Mouse (Mus musculus): ENCODE measurements around the gene Elmsan1. TPM values are rescaled to one million over a fixed set of nuclear protein-coding genes. Genes with fewer than 3 reads are reported as not detected.
A peak's percentile ranks its signal among the peaks of the same experiment; 100 is the strongest.

Gene Elmsan1
- polyA plus RNA-seq, 1 experiment from 2014 or later = 9.9 TPM

- H3K9me3 ChIP-seq = no peaks in the 10 kb centered on the region
- WGBS = 87% methylated on average over 8 of the region's 8 CpGs
- no peak overlapping the region for H3K4me3 ChIP-seq
- H3K4me2 ChIP-seq (replicated peaks) = no peak overlapping the region
- no peak for ATAC-seq (ENCODE audit: low FRiP score, low read depth)
- H3K4me1 ChIP-seq = no peaks in the 10 kb centered on the region
- H3K27me3 ChIP-seq = no peaks in the 10 kb centered on the region
- H3K9ac ChIP-seq = no peak overlapping the region
- no peak overlapping the region for H3K27ac ChIP-seq
- no peaks in the 10 kb centered on the region for H3K36me3 ChIP-seq
Observed at GRCm38 (mm10) chr12:84233488-84234100, 14.9 kb upstream of the Elmsan1 start.

DNA sequence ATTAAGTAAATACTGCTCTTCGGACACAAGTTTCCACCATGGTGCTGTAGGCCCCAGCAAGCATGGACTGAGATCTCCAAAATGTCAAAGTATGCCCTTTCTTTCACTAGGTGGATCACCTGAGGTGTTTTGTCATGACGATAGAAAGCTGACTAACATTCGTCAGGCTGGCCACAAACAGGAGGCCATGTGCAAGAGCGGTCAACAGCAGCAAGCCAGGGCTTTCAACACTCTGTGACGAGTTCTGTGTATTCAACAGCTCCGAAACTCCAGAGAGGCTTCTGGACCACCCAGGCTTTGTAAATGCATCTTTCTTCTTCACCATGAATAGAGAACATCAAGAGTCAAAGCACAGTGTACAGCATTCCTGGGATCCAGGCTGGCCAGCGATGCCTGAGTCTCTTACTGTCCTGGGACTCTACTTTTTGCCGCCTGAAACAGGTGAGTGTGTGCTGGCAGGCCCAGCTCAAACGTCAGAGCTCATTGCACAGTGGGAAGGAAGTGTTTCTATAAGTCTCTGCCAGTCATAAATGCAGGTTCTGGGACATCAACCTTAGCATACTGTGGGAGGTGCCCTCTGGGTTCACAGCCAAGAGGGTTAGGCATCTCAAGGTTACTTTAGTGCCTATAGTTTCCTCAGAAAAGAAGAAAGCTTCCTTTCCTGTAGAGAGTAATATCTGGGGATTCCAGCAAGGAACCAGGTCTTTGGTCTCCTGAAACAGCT lies 7.6 kb upstream of the Elmsan1 start:
- H3K27me3 ChIP-seq = 0 out of 2 replicates have a peak, but pooled peaks cover under 1% of the 10 kb centered on the region
- no peak overlapping the region for H3K4me3 ChIP-seq
- no peak for ATAC-seq (ENCODE audit: low FRiP score, low read depth)
- no peaks in the 10 kb centered on the region for H3K9me3 ChIP-seq
- WGBS = 82% methylated on average over 9 of the region's 9 CpGs
- H3K36me3 ChIP-seq = no peaks in the 10 kb centered on the region
- no peak overlapping the region for H3K4me2 ChIP-seq (replicated peaks)
- H3K27ac ChIP-seq = no peak overlapping the region
- peaks cover 9% of the 10 kb centered on the region; the same call in 1 of the 2 replicates for H3K4me1 ChIP-seq
- H3K9ac ChIP-seq = no peak overlapping the region

- WGBS = 2% methylated on average over 17 of the region's 17 CpGs
- H3K27me3 ChIP-seq = 0 out of 2 replicates have a peak, but pooled peaks cover 3% of the 10 kb centered on the region
- H3K27ac ChIP-seq = no peak overlapping the region
- peak overlapping the region; percentile 61 for H3K4me2 ChIP-seq (replicated peaks)
- no peaks in the 10 kb centered on the region for H3K9me3 ChIP-seq
- peak overlapping the region; percentile 54; the same call in 1 of the 2 replicates for H3K9ac ChIP-seq
- no peaks in the 10 kb centered on the region for H3K36me3 ChIP-seq
- peaks cover 22% of the 10 kb centered on the region for H3K4me1 ChIP-seq
- ATAC-seq (ENCODE audit: low FRiP score, low read depth) = peak; percentile 26; the same call in 1 of the 2 replicates
- peak overlapping the region; percentile 36 for H3K4me3 ChIP-seq
Observed at GRCm38 (mm10) chr12:84222405-84222961, 3.8 kb upstream of the Elmsan1 start.

GRCm38 (mm10) chr12:84220951-84221891 lies 2.5 kb upstream of the Elmsan1 start:
- Histone ChIP-seq H3K9me3 (no peaks in the 10 kb centered on the region), H3K27ac (no peak overlapping the region), H3K4me1 (peaks cover 35% of the 10 kb centered on the region), H3K4me2 (replicated peaks) (no peak overlapping the region), H3K9ac (no peak overlapping the region), H3K4me3 (no peak overlapping the region), H3K36me3 (no peaks in the 10 kb centered on the region), H3K27me3 (0 out of 2 replicates have a peak, but pooled peaks cover 3% of the 10 kb centered on the region)
- no peak for ATAC-seq (ENCODE audit: low FRiP score, low read depth)
- 75% methylated on average over 14 of the region's 14 CpGs for WGBS

- Histone ChIP-seq H3K4me3 (no peak overlapping the region), H3K4me2 (replicated peaks) (no peak overlapping the region), H3K9me3 (no peaks in the 10 kb centered on the region), H3K27ac (no peak overlapping the region), H3K4me1 (peaks cover 42% of the 10 kb centered on the region), H3K36me3 (no peaks in the 10 kb centered on the region), H3K27me3 (0 out of 2 replicates have a peak, but pooled peaks cover 3% of the 10 kb centered on the region), H3K9ac (no peak overlapping the region)
- WGBS = 79% methylated on average over 4 of the region's 4 CpGs
- no peak for ATAC-seq (ENCODE audit: low FRiP score, low read depth)
Observed at GRCm38 (mm10) chr12:84220515-84220914, 1.8 kb upstream of the Elmsan1 start.

GRCm38 (mm10) chr12:84219121-84219561 lies 460 bp upstream of the Elmsan1 start:
- Histone ChIP-seq H3K4me3 (peak overlapping the region; percentile 87), H3K9ac (peak overlapping the region; percentile 89), H3K4me2 (replicated peaks) (peak overlapping the region; percentile 84), H3K4me1 (peaks cover 55% of the 10 kb centered on the region), H3K9me3 (no peaks in the 10 kb centered on the region), H3K36me3 (peaks cover 7% of the 10 kb centered on the region; the same call in 1 of the 2 replicates), H3K27ac (peak overlapping the region; percentile 92), H3K27me3 (0 out of 2 replicates have a peak, but pooled peaks cover 3% of the 10 kb centered on the region)
- peak; percentile 5; the same call in 1 of the 2 replicates for ATAC-seq (ENCODE audit: low FRiP score, low read depth)
- WGBS = 4% methylated on average over 14 of the region's 14 CpGs

DNA sequence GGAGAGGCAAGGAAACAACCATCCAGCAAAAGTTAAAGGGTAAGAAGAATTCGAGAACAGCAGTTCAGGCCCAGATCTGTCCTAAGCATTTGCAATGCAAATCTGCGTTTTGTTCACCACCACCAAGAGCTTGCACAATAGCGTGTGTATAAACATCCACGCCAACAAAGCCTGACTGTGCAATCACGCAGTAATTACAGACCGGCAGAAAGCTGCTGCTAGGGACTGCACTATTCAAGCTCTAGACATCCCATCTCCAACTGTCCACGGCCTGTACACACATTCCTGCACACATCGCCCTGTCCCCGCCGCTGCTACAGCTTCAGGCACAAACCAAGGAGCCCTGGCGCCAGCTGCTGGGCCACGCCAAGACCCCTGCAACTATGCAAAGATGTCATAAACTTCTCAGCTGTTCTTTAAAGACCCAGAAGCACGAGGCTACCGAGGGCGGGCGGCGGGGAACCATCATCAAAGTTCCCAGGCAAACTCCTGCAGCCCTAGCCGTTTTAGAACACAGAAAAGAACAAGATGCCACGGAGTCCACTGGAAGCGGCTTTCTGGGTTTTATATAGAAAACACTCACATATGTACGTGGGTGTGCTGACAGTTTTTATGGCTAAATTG lies 1.1 kb downstream of the Elmsan1 start:
- H3K9me3 ChIP-seq = no peaks in the 10 kb centered on the region
- H3K27me3 ChIP-seq = 0 out of 2 replicates have a peak, but pooled peaks cover 3% of the 10 kb centered on the region
- H3K4me2 ChIP-seq (replicated peaks) = peak overlapping the region; percentile 84
- H3K36me3 ChIP-seq = peaks cover 10% of the 10 kb centered on the region; the same call in 1 of the 2 replicates
- peak overlapping the region; percentile 89 for H3K9ac ChIP-seq
- no peak for ATAC-seq (ENCODE audit: low FRiP score, low read depth)
- H3K27ac ChIP-seq = peak overlapping the region; percentile 92
- peaks cover 65% of the 10 kb centered on the region for H3K4me1 ChIP-seq
- H3K4me3 ChIP-seq = peak overlapping the region; percentile 87
- WGBS = 2% methylated on average over 21 of the region's 21 CpGs

DNA sequence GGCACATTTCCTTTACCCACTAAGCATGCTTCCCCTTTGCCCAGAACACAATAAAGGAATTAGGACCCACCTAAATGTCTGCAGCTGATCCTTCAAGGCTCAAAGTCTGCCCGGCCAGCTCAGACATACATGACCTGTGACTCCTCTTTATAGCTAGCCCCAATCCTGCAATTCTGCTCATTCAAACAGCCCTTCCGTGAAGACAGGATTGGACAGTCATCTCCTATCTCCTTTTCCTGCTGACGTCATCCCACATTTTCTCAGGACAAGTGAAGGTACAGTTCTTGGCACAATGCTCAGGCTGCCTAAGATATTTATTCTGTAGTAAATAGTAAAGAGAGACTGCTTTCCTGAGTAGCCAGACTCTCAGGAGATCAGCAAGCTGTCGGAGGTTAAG lies 1.6 kb downstream of the Elmsan1 start:
- WGBS = 30% methylated on average over 4 of the region's 4 CpGs
- peak overlapping the region; percentile 89 for H3K9ac ChIP-seq
- H3K4me2 ChIP-seq (replicated peaks) = peak overlapping the region; percentile 84
- peak overlapping the region; percentile 92; the same call in 1 of the 2 replicates for H3K27ac ChIP-seq
- H3K27me3 ChIP-seq = 0 out of 2 replicates have a peak, but pooled peaks cover 3% of the 10 kb centered on the region
- H3K4me3 ChIP-seq = peak overlapping the region; percentile 87
- H3K36me3 ChIP-seq = peaks cover 10% of the 10 kb centered on the region; the same call in 1 of the 2 replicates
- no peaks in the 10 kb centered on the region for H3K9me3 ChIP-seq
- H3K4me1 ChIP-seq = peaks cover 64% of the 10 kb centered on the region
- ATAC-seq (ENCODE audit: low FRiP score, low read depth) = no peak

GRCm38 (mm10) chr12:84215758-84216440 lies 2.8 kb downstream of the Elmsan1 start:
- H3K4me2 ChIP-seq (replicated peaks) = peak overlapping the region; percentile 44

GRCm38 (mm10) chr12:84214495-84215175 lies 4.0 kb downstream of the Elmsan1 start:
- peak overlapping the region; percentile 44 for H3K4me2 ChIP-seq (replicated peaks)
- WGBS = 37% methylated on average over 14 of the region's 14 CpGs
- H3K27ac ChIP-seq = peak overlapping the region; percentile 82
- H3K9me3 ChIP-seq = no peaks in the 10 kb centered on the region
- no peak overlapping the region for H3K9ac ChIP-seq
- no peaks in the 10 kb centered on the region for H3K27me3 ChIP-seq
- 0 out of 2 replicates have a peak, but pooled peaks have one; percentile 8 for ATAC-seq (ENCODE audit: low FRiP score, low read depth)
- H3K4me1 ChIP-seq = peaks cover 71% of the 10 kb centered on the region
- peaks cover 10% of the 10 kb centered on the region; the same call in 1 of the 2 replicates for H3K36me3 ChIP-seq
- H3K4me3 ChIP-seq = no peak overlapping the region

More at GRCm38 (mm10) chr12:84215758-84216440, 2.8 kb downstream of the Elmsan1 start:
- Histone ChIP-seq H3K4me1 (peaks cover 69% of the 10 kb centered on the region), H3K36me3 (peaks cover 10% of the 10 kb centered on the region; the same call in 1 of the 2 replicates), H3K4me3 (no peak overlapping the region), H3K27me3 (no peaks in the 10 kb centered on the region), H3K9me3 (no peaks in the 10 kb centered on the region), H3K9ac (no peak overlapping the region), H3K27ac (peak overlapping the region; percentile 82; the same call in 1 of the 2 replicates)
- no peak for ATAC-seq (ENCODE audit: low FRiP score, low read depth)
- WGBS = 42% methylated on average over 10 of the region's 11 CpGs

Data from limb, embryonic 13.5 days (tissue).